Mouse (Mus musculus) kidney, adult 18-20 months (tissue): ENCODE measurements at regions not wholly inside any gene's neighbourhood (a gene's known extent, or its start where the extent isn't known, plus 50 kb on each side); places are given as distances from the start of the nearest gene placed in this dataset.

ENCODE experiments used
- DNase-seq: peaks from one replicate; pipeline ENCODE4 v3.0.0; 2021

DNA sequence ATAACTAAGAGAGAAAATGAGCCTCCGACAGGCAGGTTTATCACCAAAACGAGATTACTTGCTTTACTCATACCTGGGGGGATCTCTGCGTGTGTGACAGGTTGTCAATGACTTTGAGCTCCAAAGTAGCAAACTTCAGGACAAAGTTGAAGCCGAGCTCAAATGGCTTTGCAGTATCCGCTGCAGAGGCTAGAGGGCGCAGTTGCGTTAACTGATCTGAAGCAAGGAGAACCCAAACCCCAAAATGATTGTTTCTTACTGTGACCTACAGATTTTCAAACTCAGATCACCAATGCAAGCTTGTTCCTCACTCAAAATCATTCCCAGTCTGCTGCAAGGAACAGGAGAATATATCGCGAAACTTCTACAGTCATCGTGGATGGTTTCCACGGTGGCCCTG is 59.3 kb upstream of the Fer start:
- peak; percentile 75 for DNase-seq

DNA sequence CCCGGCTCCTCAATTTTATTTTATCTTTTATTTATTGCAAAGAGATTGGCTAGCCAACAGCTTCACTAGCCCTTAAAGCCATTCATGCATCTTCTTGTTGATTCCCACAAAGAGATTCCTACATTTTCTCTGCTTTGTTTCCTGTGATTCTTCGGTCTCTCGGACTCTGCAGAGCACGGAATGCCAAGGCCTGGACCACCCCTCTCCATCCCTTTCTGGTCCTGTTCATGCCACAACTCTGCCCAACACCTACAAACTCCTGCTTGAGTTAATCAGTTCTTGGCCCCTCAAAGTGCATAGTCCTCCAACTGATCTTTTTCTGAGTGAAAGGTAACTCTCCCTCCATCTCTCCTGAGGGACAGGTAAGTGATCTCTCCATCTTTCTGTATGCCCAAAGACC is 58.4 kb upstream of the Fer start:
- no peak for DNase-seq

GRCm38 (mm10) chr17:63806360-63806759 is 56.5 kb upstream of the Fer start:
- no peak for DNase-seq

- DNase-seq = no peak
These were observed 55.2 kb upstream of the Fer start for GRCm38 (mm10) chr17:63807590-63808228.

GRCm38 (mm10) chr17:63808756-63809155 is 54.1 kb upstream of the Fer start:
- no peak for DNase-seq

DNA sequence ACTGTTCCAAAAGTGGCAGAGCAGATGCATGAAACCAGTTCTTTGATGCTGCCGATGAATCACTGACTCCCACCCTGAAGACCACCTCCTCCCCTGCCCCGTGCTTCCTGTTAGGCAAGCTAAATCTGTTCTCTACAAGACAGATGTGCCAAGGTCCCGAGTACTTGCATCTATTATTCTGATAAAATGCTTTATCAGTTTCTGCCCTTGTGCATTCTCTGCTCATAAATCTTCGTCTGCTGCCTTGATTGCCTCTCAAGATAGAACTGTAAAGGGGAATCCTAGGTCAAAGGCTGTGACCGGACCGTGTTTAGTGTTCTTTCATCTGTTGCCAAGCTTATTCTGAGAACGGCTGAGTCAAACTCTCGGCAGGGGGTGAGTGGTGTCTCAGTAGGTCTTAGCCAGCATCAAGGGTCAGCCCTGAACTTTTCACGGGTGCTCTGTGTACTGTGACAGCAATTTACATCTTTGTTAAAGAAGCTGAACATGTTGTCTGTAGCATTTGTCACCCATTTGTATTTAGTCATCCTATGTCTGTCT is 51.5 kb upstream of the Fer start:
- no peak for DNase-seq

GRCm38 (mm10) chr17:63812586-63812985 is 50.3 kb upstream of the Fer start:
- no peak for DNase-seq
